Comparison of ENCODE assay signal across 10 mouse cellular contexts in the genomic region with DNA sequence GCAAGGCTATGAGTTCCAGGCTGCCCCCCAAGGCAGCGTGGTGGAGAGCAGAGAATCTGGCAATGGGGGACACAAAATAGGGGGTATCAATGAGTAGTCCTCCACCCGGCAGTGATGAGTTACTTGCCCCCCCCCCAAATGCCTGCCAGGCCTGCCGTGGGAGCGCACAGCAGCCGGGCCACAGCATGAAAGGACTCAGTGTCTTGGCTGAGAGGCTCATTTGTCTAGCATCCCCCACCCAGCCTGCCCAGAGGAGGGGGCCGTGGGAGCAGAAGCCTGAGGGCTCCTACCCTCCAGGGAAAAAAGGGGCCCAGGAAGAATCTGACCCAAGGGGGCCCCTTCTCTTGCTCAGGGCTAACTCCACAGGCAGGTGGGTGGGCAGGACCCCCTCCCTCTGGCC. TPM values are rescaled to one million over a fixed set of nuclear protein-coding genes. Genes with fewer than 3 reads are reported as not detected.
A peak's percentile ranks its signal among the peaks of the same experiment; 100 is the strongest.
DNase-seq lines count a peak whose midpoint lies in the region; ATAC-seq lines count a peak whose summit lies in the region.
"Had no signal": no experiment of that assay in that cellular context is flagged by ENCODE, and none has a peak within 500 bp of the region (broad histone marks: within the 10 kb centered on the region; RNA-seq: fewer than 3 reads in every experiment).

No protein-coding gene starts in this region.

- no peak overlapping the region for H3K4me3 ChIP-seq in forebrain, embryonic 12.5 days (replicated peaks)
- H3K4me3 ChIP-seq in hindbrain, embryonic 13.5 days = no peak overlapping the region
- H3K4me3 ChIP-seq in neural tube, embryonic 15.5 days (replicated peaks) = no peak overlapping the region

- no peaks in the 10 kb centered on the region for H3K9me3 ChIP-seq in forebrain, embryonic 12.5 days
- no peaks in the 10 kb centered on the region for H3K9me3 ChIP-seq in hindbrain, embryonic 13.5 days
- no peaks in the 10 kb centered on the region for H3K9me3 ChIP-seq in neural tube, embryonic 15.5 days (replicated peaks)

- peaks cover 57% of the 10 kb centered on the region for H3K4me1 ChIP-seq in forebrain, embryonic 12.5 days
- H3K4me1 ChIP-seq in hindbrain, embryonic 13.5 days (replicated peaks) = peaks cover 61% of the 10 kb centered on the region
- peaks cover 57% of the 10 kb centered on the region for H3K4me1 ChIP-seq in neural tube, embryonic 15.5 days

- H3K4me2 ChIP-seq in forebrain, embryonic 12.5 days = peak overlapping the region; percentile 85; the same call in 1 of the 2 replicates
- H3K4me2 ChIP-seq in hindbrain, embryonic 13.5 days = peak overlapping the region; percentile 92
- peak overlapping the region; percentile 96 for H3K4me2 ChIP-seq in neural tube, embryonic 15.5 days

- WGBS in forebrain, embryonic 12.5 days = 59% methylated on average over 6 of the region's 6 CpGs
- WGBS in hindbrain, embryonic 13.5 days = 46% methylated on average over 6 of the region's 6 CpGs
- 56% methylated on average over 6 of the region's 6 CpGs for WGBS in neural tube, embryonic 15.5 days

- ATAC-seq in forebrain, embryonic 12.5 days (ENCODE audit: low FRiP score) = peak; percentile 50
- peak; percentile 58 for ATAC-seq in hindbrain, embryonic 13.5 days (ENCODE audit: low FRiP score)
- ATAC-seq in neural tube, embryonic 15.5 days (ENCODE audit: low FRiP score) = peak; percentile 52; the same call in 1 of the 2 replicates
- no peak for ATAC-seq in inflammation-experienced regulatory T-cells, adult 6 months

- DNase-seq in layer of hippocampus, postnatal 36 days = peak; percentile 38 to 43
- DNase-seq in layer of hippocampus, postnatal 25 days (ENCODE audit: extremely low spot score in 1 of 2, low spot score in 1 of 2) = no peak
- no peak for DNase-seq in urinary bladder, postnatal 10 days (ENCODE audit: low spot score)
- DNase-seq: lung, adult 2 months; right cerebral cortex, postnatal 4 days had no signal

- H3K9ac ChIP-seq in forebrain, embryonic 12.5 days = 0 out of 2 replicates have a peak overlapping the region, but pooled peaks have one; percentile 13
- 0 out of 2 replicates have a peak overlapping the region, but pooled peaks have one; percentile 11 for H3K9ac ChIP-seq in hindbrain, embryonic 13.5 days
- H3K9ac ChIP-seq in neural tube, embryonic 15.5 days (replicated peaks) = 0 out of 2 replicates have a peak overlapping the region, but pooled peaks have one; percentile 1

- peaks cover 59% of the 10 kb centered on the region for H3K36me3 ChIP-seq in forebrain, embryonic 12.5 days (replicated peaks)
- peaks cover 48% of the 10 kb centered on the region for H3K36me3 ChIP-seq in hindbrain, embryonic 13.5 days
- peaks cover 21% of the 10 kb centered on the region for H3K36me3 ChIP-seq in neural tube, embryonic 15.5 days

- no peaks in the 10 kb centered on the region for H3K27me3 ChIP-seq in forebrain, embryonic 12.5 days
- no peaks in the 10 kb centered on the region for H3K27me3 ChIP-seq in hindbrain, embryonic 13.5 days
- no peaks in the 10 kb centered on the region for H3K27me3 ChIP-seq in neural tube, embryonic 15.5 days (replicated peaks)

- peak overlapping the region; percentile 59 for H3K27ac ChIP-seq in forebrain, embryonic 12.5 days
- peak overlapping the region; percentile 83 for H3K27ac ChIP-seq in hindbrain, embryonic 13.5 days
- peak overlapping the region; percentile 72 for H3K27ac ChIP-seq in neural tube, embryonic 15.5 days (replicated peaks)

RNA-seq across cellular contexts. Expression of gene Caskin2, which starts 6.1 kb away (rescaled TPM):
- total RNA-seq in layer of hippocampus, postnatal 36 days (2021) = 10 to 100 TPM; 19.5 to 19.6 TPM
- total RNA-seq in layer of hippocampus, postnatal 25 days (2021) = 10 to 100 TPM; 19.9 to 21.8 TPM
- polyA plus RNA-seq in forebrain, embryonic 12.5 days (2016; fragmentation: Nextera tagmentation; extraction: Ambion mirVana) = 15.5 and 19.5 TPM in 2 replicates
- polyA plus RNA-seq in hindbrain, embryonic 13.5 days (2015; fragmentation: Nextera tagmentation; extraction: Ambion mirVana) = 11.6 and 11.8 TPM in 2 replicates
- polyA plus RNA-seq in neural tube, embryonic 15.5 days (2015; fragmentation: Nextera tagmentation; extraction: Ambion mirVana) = 9.8 and 10.2 TPM in 2 replicates
- polyA plus RNA-seq in inflammation-experienced regulatory T-cells, adult 6 months (2017; shearing (Covaris generic)) = 1 to 10 TPM in 1 of 3 experiments, under 1 TPM in 2; 0.58 to 1.2 (median 0.87) TPM

RNA-seq across cellular contexts. Expression of gene Tsen54, which starts 7.2 kb away (rescaled TPM):
- 10 to 100 TPM; 12.0 to 12.7 TPM for total RNA-seq in layer of hippocampus, postnatal 36 days (2021)
- total RNA-seq in layer of hippocampus, postnatal 25 days (2021) = 10 to 100 TPM in 1 of 2 experiments, 1 to 10 TPM in 1; 9.4 to 10.9 TPM
- polyA plus RNA-seq in forebrain, embryonic 12.5 days (2016; fragmentation: Nextera tagmentation; extraction: Ambion mirVana) = 27.1 and 28.4 TPM in 2 replicates
- polyA plus RNA-seq in hindbrain, embryonic 13.5 days (2015; fragmentation: Nextera tagmentation; extraction: Ambion mirVana) = 24.5 and 25.4 TPM in 2 replicates
- polyA plus RNA-seq in neural tube, embryonic 15.5 days (2015; fragmentation: Nextera tagmentation; extraction: Ambion mirVana) = 22.0 and 23.7 TPM in 2 replicates
- polyA plus RNA-seq in inflammation-experienced regulatory T-cells, adult 6 months (2017; shearing (Covaris generic)) = 10 to 100 TPM in 2 of 3 experiments, 1 to 10 TPM in 1; 9.8 to 13.2 (median 10.8) TPM

RNA-seq across cellular contexts. Expression of gene Llgl2, which starts 16.5 kb away (rescaled TPM):
- 1 to 10 TPM; 1.2 to 2.4 TPM for total RNA-seq in layer of hippocampus, postnatal 36 days (2021)
- 1 to 10 TPM; 1.0 to 2.3 TPM for total RNA-seq in layer of hippocampus, postnatal 25 days (2021)
- 2.4 and 2.7 TPM in 2 replicates for polyA plus RNA-seq in forebrain, embryonic 12.5 days (2016; fragmentation: Nextera tagmentation; extraction: Ambion mirVana)
- polyA plus RNA-seq in hindbrain, embryonic 13.5 days (2015; fragmentation: Nextera tagmentation; extraction: Ambion mirVana) = 1.00 and 2.2 TPM in 2 replicates
- polyA plus RNA-seq in neural tube, embryonic 15.5 days (2015; fragmentation: Nextera tagmentation; extraction: Ambion mirVana) = 0.97 and 8.8 TPM in 2 replicates
- polyA plus RNA-seq in inflammation-experienced regulatory T-cells, adult 6 months (2017; shearing (Covaris generic)) = 1 to 10 TPM; 7.0 to 9.7 (median 9.6) TPM

RNA-seq across cellular contexts. Expression of gene Tmem94, which starts 42.1 kb away (rescaled TPM):
- total RNA-seq in layer of hippocampus, postnatal 36 days (2021) = 10 to 100 TPM; 49.6 to 50.1 TPM
- 10 to 100 TPM; 44.5 to 51.1 TPM for total RNA-seq in layer of hippocampus, postnatal 25 days (2021)
- polyA plus RNA-seq in forebrain, embryonic 12.5 days (2016; fragmentation: Nextera tagmentation; extraction: Ambion mirVana) = 39.0 and 45.2 TPM in 2 replicates
- 30.9 TPM in 2 replicates for polyA plus RNA-seq in hindbrain, embryonic 13.5 days (2015; fragmentation: Nextera tagmentation; extraction: Ambion mirVana)
- 20.3 and 21.2 TPM in 2 replicates for polyA plus RNA-seq in neural tube, embryonic 15.5 days (2015; fragmentation: Nextera tagmentation; extraction: Ambion mirVana)
- polyA plus RNA-seq in inflammation-experienced regulatory T-cells, adult 6 months (2017; shearing (Covaris generic)) = 10 to 100 TPM; 10.6 to 12.7 (median 11.5) TPM

RNA-seq across cellular contexts. Expression of gene Myo15b, which starts 50.9 kb away (rescaled TPM):
- total RNA-seq in layer of hippocampus, postnatal 36 days (2021) = under 1 TPM in 1 of 2 experiments, not detected in 1; 0.20 TPM
- under 1 TPM; 0.27 to 0.28 TPM for total RNA-seq in layer of hippocampus, postnatal 25 days (2021)
- polyA plus RNA-seq in forebrain, embryonic 12.5 days (2016; fragmentation: Nextera tagmentation; extraction: Ambion mirVana) = 0.17 and 0.31 TPM in 2 replicates
- not detected in 2 replicates for polyA plus RNA-seq in hindbrain, embryonic 13.5 days (2015; fragmentation: Nextera tagmentation; extraction: Ambion mirVana)
- 0.12 and 5.0 TPM in 2 replicates for polyA plus RNA-seq in neural tube, embryonic 15.5 days (2015; fragmentation: Nextera tagmentation; extraction: Ambion mirVana)
- not detected for polyA plus RNA-seq in inflammation-experienced regulatory T-cells, adult 6 months (2017; shearing (Covaris generic))
- total RNA-seq: monocyte, adult 5-6 weeks had no signal

Comparison
In these comparisons a context has a peak if more than half of its experiments do, and no peak if none do; other contexts are left out.
1. DNase-seq: peak in layer of hippocampus, postnatal 36 days (2 of 2); none in layer of hippocampus, postnatal 25 days (0 of 2) and urinary bladder, postnatal 10 days (single experiment).
2. Peak in every context shown above with its lines, with median percentiles within 50 percentile points of each other: H3K27ac ChIP-seq, H3K4me2 ChIP-seq and H3K9ac ChIP-seq.